Mouse (Mus musculus) erythroblast, embryonic 14.5 days (primary cell): ENCODE data around the gene Sftpd.

Experiments
- GATA1 ChIP-seq: IDR thresholded peaks from 2 replicates; pipeline ENCODE4 v1.6.1; 2012; ENCODE audit warnings: low read length, inconsistent platforms, mixed read lengths
- TAL1 ChIP-seq: IDR thresholded peaks from 3 replicates; pipeline ENCODE4 v1.6.1; 2012; ENCODE audit warnings: low read length, inconsistent platforms, mixed read lengths

DNA sequence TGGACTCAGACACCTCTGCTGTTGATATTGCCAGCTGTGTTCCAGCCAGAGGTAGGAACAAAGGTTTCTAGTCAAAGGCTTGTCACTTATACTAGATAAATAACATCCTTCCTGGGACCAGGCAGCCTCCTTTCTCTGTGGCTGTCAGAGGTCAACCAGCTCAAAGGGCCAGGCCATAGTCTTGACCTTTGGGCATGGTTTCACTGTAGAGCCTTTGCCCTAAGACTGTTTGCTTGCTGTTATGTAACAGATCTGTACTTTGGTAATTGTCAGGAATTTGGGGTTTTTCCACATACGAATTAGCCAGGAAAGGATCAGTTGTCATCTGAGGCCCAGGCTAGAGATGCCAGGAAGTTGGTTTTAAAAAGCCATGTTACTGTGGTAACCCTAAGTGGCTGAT, 24.2 kb downstream of the Sftpd start:
- no peak for TF ChIP-seq TAL1
- TF ChIP-seq GATA1 = no peak
